Mouse (Mus musculus) mouse embryonic stem cell (cell line): ENCODE measurements around the gene Ndufc2.
"Not testable (repeated sequence)": the region's sequence is repeated elsewhere in the genome, so short reads cannot be mapped to it uniquely, and the experiment has no call there.

Experiments
- in situ Hi-C, 2 experiments: fragments of 300-500 bp; cut with MboI; formaldehyde crosslinking; loops; 1 replicate in 1 of 2; 3 replicates in 1 of 2; pipeline ENCODE4 v1.14.3; 2019 to 2020; ENCODE audit warnings: low sequenced_read_pairs in 2 of 2, low pct_unique_long_range_greater_than_20kb in 1 of 2, mixed read lengths in 1 of 2; ENCODE audit not compliant: unreplicated experiment in 1 of 2

Ndufc2 gene

GRCm38 (mm10) chr7:97418717-97419116 is 18.9 kb downstream of the Ndufc2 start:
- in situ Hi-C loops, result loop anchor here in 1 of 2 experiments (10.0 kb wide), 1 partner anchor 266 kb away; no protein-coding TSS in a partner anchor

GRCm38 (mm10) chr7:97419163-97419562 is 19.4 kb downstream of the Ndufc2 start:
- in situ Hi-C loops, result loop anchor here in 1 of 2 experiments (10.0 kb wide), 1 partner anchor 266 kb away; no protein-coding TSS in a partner anchor

- in situ Hi-C loops, result no loop called here
These were observed 20.6 kb downstream of the Ndufc2 start for GRCm38 (mm10) chr7:97420406-97420805.

- in situ Hi-C loops, result no loop called here
These were observed 21.3 kb downstream of the Ndufc2 start for GRCm38 (mm10) chr7:97420958-97421651.

- in situ Hi-C loops, result no loop called here
These were observed 24.0 kb downstream of the Ndufc2 start for GRCm38 (mm10) chr7:97423754-97424153.

DNA sequence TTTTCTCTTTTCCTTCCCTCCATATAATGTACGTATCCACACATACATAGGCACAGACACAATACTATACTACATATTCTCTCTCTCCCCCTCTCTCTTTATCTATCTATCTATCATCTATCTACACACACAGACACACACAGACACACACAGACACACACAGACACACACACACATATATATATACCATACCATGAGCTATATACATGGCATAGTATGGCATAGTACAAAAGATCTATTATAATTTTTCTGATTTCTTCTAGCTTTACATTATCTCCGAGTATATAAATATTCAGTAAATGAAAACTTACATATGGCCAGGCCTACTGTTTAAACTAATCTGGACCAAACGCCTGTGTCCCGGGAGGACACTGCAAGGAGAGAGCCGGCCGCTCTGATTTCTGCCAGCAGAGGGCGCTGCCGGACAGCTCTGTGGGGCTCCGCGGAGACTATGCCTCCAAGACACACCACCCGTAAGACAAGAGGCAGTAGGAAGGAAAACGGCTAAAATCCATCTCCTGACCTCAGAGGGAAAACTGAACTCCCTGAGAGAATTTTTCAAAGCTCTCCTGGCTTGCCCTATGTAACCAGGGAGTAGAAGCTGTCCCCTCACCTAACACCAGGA is 24.9 kb downstream of the Ndufc2 start:
- in situ Hi-C loops, result loop anchor here in 1 of 2 experiments (5.0 kb wide), 1 partner anchor 43 kb away; no protein-coding TSS in a partner anchor

DNA sequence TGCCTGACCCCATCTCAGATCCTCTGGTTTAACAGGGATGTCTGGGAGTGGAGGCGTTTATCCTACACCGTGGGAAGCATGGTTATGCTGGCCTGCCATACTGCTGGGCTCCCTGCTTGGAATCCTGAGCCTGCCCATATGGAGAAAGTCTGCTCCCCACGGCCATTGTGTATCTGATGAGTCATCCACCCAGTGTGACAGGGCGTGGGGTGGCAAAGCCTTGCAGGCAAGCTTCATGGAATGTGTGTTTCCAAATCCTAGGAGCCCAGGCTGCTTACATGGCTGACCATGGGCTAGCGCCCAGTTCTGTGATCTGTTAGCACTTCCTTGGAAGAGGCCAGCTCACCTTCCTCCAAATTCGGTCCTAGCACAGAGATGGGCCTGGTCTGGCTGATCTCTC is 26.8 kb downstream of the Ndufc2 start:
- in situ Hi-C loops, result loop anchor here in 1 of 2 experiments (5.0 kb wide), 1 partner anchor 41 kb away; no protein-coding TSS in a partner anchor

- in situ Hi-C loops, result loop anchor here in 1 of 2 experiments (5.0 kb wide), 1 partner anchor 40 kb away; no protein-coding TSS in a partner anchor
These were observed 27.5 kb downstream of the Ndufc2 start for GRCm38 (mm10) chr7:97427296-97427695.

DNA sequence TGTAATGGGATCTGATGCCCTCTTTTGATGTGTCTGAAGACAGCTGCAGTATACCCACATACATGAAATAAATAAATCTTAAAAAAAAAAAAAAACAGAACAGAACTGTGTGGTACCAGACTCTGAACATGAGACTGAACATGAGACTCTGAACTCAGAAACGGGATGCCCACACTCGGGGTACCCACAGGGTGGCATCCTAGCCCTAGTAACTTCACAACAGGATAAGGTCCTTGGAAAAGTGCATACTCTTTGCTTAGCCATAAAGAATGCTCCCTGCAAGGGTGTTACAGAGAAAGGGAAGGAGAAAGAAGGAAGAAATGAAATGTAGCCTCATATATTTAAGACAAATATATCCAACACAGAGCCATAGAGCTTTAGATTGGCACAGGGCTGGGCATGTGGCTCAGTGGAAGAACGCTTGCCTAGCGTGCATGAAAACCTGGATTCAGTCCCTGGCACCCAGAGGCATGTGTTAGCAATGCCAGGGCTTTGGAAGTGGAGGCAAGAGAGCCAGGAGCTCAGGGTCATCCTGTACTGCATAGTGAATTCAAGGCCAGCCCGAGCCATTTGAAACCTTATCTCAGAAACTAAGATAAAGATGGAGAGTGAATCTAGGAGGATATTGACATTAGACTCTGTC is 28.1 kb downstream of the Ndufc2 start:
- in situ Hi-C loops, result loop anchor here in 1 of 2 experiments (5.0 kb wide), 1 partner anchor 39 kb away; no protein-coding TSS in a partner anchor

- in situ Hi-C loops, result loop anchor here in 1 of 2 experiments (5.0 kb wide), 1 partner anchor 38 kb away; no protein-coding TSS in a partner anchor
These were observed 29.9 kb downstream of the Ndufc2 start for GRCm38 (mm10) chr7:97429705-97430104.

DNA sequence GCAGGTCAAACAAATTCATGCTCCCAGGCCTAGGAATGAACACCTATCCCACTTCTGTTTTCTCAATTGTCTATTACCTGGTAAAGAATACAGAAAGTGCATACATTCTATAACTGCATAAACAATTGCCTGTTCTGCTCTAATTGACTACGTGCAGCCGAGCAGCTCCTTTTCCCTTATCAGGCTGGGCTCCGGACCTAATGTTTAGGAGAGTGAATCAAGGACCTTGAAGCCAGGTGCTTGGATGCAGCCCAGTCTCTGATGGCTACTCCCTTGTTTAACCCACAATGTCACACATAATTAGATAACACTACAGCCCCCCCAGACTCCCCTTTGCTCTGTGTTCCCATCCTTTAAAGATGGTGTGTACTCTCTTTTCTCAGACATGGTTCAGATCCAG is 33.7 kb downstream of the Ndufc2 start:
- in situ Hi-C loops, result not testable (repeated sequence)

DNA sequence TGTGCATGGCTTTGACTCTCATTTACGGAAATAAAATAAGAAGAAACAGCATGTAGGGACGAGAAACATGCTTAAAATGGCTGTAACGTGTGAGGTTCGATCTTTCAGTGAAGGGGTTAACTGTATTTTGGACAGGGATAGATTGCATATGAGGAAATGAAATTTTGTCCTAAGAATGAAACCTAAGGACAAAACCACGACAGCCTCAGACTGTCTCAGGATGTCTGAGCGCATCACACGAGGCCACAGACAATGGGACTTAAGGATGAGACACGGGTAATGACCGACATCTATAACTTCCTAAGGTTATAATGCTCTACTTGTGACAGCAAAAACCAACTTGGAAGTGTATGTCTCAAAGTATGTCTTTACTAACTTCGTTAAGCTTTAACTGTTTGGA is 34.7 kb downstream of the Ndufc2 start:
- in situ Hi-C loops, result no loop called here

DNA sequence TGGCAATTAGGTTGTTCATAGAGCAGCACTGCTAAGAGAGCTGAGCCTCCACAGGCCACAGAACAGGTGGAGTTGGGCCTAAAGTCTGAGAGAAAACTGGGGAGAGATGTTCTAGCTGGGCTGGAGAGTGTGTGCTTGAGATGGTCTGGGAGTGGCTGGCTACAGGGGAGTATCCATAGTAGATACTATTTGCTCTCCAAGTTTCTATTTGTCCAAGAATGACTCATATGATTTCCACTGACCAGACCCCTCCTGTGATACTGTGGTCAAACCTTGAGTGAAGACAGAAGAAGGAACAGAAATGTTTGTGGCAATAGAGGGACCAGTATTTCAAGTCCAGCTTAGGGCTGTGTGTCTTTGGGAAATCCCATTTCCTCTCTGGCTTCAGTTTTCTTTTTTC is 39.2 kb downstream of the Ndufc2 start:
- in situ Hi-C loops, result no loop called here

DNA sequence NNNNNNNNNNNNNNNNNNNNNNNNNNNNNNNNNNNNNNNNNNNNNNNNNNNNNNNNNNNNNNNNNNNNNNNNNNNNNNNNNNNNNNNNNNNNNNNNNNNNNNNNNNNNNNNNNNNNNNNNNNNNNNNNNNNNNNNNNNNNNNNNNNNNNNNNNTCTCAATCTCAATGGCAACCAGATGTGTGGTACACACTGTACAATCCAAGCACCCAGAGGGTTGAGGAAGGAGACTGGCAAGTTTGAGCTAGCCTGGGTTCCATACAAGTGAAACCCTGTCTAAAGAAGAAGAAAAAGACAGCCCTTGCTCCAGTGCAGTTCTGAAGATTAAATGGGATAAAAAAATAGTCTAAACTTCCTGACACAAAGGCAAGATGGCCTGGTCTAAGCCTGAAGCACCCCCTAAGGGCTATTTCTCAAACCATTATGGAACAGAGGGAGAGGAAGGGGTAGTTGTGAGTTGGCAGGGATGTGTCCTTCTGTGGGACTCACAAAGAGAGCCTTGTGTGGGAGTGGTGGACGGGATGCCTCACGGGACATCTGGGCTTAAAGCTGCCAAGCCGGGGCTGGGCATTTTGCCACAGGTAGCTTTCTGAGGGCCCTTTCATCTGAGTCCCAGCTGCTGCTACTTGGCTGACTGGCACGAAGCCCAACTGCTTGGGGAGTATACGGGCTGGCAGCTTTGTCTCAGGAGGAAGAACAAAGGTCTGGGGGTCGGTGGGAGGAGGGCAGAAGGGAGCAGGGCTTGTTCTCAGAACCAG is 46.5 kb downstream of the Ndufc2 start:
- in situ Hi-C loops, result no loop called here

DNA sequence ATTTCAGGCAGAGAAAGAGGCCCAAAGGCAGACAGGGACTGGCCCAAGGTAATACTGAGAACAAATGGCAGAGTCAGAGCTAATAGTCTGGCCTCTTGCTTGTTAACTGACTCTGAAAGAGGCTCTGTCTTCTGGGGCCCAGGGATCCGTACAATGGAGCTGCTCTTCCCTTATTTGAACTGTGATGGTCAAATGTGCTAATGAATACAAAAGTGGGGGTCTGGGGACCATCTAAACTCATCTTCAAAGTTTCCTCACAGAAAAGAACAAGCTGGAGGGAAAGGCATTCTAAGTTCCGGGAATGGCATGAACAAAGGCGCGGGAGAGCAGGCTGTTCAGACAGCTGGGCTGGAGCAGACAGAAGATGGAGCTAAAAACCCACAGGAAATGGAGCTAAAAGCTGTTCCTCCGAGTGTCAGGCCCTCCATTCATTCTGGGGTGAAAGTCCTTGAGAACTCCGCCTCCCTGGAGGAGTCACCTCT is 47.3 kb downstream of the Ndufc2 start:
- in situ Hi-C loops, result no loop called here

DNA sequence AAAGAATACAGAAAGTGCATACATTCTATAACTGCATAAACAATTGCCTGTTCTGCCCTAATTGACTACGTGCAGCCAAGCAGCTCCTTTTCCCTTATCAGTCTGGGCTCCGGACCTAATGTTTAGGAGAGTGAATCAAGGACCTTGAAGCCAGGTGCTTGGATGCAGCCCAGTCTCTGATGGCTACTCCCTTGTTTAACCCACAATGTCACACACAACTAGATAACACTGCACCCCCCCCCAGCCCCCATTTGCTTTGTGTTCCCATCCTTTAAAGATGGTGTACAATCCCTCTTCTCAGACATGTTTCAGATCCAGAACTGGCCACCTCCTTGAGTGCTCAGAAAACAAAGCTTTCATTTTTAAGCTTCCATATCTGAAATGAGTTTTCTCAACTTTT is 51.2 kb downstream of the Ndufc2 start, which contains the start of gene Kctd14:
Gene Kctd14 (plus strand): TSS at position 301 of the 400 bp plus-strand sequence.
- in situ Hi-C loops, result not testable (repeated sequence)

DNA sequence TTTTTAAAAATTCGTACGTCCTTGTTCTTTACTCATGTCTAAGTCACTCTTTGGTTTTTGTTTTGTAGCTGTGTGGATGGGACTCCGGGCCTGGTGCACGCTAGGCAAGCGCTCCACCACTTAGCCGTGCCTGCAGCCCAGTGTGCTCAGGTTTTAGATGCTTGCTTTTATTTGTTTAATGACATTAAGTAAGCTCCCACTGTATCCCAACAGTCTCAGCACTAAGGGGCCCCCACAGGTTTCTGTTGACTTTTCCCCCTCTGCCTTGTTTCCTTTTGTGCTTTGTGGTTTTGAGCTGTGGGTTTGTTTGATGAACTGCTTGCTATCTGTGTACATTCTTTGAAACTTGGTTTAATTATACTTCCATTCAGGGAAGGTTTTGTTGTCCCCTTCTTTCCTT is 52.4 kb downstream of the Ndufc2 start:
- in situ Hi-C loops, result no loop called here

DNA sequence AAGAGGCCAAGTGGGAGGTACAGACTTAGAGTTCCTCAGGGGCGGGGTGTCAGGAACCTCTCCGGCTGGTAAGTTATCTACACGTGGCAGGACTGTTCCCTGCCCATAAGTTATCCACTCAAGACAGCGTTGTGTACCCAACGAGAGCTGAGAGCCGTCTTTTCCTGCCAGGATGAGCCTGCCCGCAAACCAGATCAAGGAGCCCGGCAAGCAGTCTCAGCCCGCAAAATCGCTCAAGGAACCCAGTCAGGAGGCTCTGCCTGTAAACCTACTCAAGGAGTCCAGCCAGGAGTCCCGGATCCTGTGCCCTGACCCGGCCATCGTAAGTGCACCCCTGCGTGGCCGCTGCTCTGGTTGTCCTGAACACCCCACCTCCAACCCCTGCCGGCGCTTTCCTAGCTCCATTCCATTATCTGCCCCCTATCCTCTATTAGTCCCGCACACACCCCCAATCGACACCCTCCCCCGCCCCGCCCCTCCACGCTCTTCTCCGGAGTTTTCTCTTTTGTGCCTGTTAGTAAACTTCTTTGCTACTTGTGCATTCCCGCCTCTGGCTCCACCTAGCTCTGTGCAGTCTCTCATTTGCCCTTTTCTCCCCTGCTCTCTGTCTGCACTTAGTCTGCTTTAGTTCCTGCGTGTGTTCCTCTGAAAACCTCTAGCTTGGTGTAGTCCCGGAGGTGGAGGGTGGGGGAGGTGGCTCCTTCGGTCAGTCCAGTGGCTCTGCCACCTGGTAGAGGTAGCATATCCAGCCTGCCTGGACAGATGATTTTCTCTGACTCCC is 53.5 kb downstream of the Ndufc2 start:
- in situ Hi-C loops, result no loop called here
